Mouse (Mus musculus) cortical plate, adult 2 months (tissue): ENCODE measurements around the gene Cacna2d3.

ENCODE experiments used
- CTCF ChIP-seq: fragments of 200-500 bp; IDR thresholded peaks from 2 replicates; pipeline ENCODE4 v1.5.1; 2011; ENCODE audit warnings: mild to moderate bottlenecking, control low read depth, low read length; ENCODE audit not compliant: insufficient read depth; ENCODE audit errors: extremely low read depth
- POLR2A ChIP-seq: fragments of 200-500 bp; IDR thresholded peaks from 2 replicates; pipeline ENCODE4 v1.6.1; 2011; ENCODE audit warnings: mild to moderate bottlenecking, low read length, control low read depth; ENCODE audit not compliant: insufficient read depth; ENCODE audit errors: extremely low read depth

GRCm38 (mm10) chr14:29628213-29628612, 93.5 kb downstream of the Cacna2d3 start:
- TF ChIP-seq POLR2A (no peak), CTCF (no peak)
